Mouse (Mus musculus) mesoderm, embryonic 11.5 days (tissue): ENCODE results near the gene Adgrl2.

Source experiments
- DNase-seq: peaks from one replicate; pipeline ENCODE4 v3.0.0-alpha.2; 2012; ENCODE audit warnings: low read depth, low spot score

Gene Adgrl2

DNA sequence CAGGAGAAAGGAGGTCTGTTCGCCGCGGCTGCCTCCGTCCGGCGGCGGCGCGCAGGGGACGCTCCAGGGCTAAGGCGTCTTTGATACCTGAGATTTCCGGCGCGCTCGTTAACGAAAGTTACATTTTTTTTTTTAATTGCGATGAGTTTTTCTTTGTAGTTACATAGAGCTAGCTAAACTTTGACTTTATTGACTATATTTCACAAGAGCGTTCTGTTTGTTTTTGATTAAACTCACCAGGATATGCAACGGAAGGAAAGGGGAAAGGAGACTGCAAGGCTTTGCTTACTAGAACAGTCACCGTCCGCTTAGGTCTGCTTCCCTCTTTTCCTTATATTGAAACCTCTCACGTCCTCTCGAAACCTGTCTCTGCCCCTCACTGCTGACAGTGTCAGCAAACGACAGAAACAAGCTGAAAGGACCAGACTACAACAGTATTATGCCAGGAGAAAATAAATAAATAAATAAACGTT, at the start of gene Adgrl2:
Adgrl2 (minus strand) TSS at position 25 of the 473 bp plus-strand sequence.
- no peak for DNase-seq

DNA sequence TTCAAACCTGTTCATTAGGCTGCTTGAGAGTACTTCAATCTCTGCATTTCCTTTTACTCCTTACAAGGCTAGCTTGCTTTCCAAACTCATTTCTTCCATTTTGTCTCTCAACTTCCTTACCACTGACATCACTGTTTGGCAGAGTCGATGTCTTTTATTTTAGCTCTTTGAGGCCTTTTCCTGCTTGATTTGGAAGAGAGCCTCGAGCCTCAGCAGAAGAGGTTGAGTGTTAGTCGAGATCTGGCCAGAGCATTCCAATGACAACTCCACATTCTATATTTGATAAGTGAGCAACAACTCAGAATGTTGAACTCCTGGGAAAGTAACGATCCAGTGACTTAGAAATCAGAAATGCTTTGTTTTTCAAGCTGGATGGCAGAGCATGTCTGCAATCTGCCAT, 48.4 kb upstream of the Adgrl2 start:
- DNase-seq, result no peak

DNA sequence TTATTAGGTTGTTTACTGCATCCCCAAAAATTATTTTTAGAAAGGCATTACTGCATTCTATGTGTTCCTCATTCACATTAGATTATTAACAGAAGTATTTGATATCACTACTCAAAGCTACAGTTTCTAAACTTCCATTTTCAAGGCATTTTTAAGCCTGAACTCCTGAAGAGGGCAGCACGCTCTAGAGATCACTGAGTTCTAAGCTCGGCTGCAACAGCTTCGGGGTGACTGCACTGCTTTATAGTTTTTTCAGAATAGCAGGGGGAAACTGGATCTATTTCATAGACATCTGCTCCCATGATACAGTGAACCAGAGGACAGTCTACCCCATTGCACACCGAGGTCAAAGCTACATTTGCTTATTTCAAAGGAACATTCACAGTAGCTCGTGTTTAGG, 29.6 kb upstream of the Adgrl2 start:
- no peak for DNase-seq

DNA sequence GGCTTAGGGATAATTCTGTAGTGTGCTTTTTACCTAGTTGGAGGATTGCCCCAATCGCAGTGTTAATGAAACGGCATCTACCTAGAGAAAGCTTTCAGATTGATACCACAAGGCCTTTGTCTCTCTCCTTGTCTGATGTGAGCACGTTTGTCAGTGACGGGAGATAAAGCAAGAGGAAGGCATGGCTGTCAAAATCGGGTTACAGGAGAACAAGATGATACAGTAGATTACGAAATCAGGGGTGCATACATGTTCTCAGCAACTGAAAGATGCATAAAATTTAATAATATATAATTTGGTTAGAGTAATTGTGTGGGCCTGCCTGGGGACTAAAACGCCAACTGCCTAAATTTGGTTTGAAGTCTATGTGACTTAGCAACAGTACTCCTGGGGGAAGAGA, 19.0 kb upstream of the Adgrl2 start:
- no peak for DNase-seq

DNA sequence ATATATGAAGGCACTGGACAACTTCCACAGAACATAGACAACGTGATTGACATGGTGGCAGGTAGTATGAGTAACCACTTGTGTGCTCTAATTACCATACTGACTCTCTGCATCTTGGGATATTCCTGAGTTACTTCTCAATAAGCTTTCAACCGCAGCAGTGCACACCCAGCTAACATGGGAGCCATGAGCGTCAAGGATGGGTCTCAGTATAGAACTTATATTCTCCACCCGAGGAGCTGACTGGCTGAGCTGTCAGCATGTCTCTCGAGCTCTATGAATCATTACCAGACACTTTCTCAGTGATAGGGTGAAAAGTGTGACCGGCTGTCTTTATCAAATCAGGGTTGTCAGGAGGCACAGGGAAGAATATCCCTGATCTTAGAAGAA, 18.3 kb upstream of the Adgrl2 start:
- DNase-seq, result no peak

DNA sequence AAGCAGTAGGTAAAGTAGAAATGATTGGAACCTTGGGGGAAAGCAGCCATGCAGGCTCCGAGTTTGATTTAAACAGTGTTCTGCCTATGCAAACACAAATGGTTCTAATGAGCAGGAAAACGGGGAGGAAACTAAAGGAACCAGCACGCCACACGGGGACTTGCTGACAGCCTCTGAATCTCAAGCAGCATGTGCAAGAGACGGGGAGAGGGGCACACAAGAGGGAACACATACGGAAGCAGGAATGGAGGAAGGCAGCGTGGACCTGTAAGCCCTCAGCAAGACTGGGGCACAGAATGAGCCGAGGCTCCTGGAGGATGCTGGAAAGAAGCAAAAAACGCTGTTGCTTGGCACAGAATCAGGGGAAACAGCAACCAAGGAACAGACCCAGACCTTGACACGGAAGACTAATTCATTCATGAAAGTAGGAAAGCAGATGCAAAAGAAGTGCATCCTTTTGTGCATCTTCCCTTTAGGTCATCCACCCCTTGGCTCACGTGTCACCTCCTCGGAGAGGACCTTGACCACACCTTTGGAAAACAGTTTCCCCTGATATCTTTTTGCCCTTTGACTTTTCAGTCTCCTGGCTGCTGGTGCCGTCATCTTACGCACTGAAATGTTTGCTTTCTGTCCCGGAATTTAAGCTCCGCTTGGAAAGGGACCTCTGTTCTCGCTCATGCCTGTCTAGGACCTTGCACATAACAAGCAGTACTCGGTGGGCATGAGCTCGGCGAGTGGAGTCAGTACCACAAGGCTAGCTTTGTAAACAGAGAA, 17.7 kb upstream of the Adgrl2 start:
- no peak for DNase-seq

DNA sequence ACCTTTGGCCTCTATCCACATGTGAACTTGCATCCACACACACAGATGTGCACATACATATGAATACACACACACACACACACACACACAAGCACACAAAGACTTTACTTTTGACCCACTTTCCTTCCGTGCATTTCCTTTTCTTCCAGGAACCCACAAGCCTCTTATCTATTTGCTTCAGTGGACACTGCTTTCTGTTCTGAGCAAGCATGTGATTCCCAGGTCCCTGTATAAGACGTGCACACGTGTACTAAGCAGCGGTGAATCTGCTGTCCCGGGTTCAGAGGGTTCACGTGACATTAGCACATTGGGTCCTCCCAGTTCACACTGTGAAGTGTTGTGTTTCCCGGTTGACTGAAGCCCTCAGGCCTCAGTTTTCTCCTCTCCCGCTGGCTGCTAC, 11.0 kb upstream of the Adgrl2 start:
- DNase-seq, result no peak

DNA sequence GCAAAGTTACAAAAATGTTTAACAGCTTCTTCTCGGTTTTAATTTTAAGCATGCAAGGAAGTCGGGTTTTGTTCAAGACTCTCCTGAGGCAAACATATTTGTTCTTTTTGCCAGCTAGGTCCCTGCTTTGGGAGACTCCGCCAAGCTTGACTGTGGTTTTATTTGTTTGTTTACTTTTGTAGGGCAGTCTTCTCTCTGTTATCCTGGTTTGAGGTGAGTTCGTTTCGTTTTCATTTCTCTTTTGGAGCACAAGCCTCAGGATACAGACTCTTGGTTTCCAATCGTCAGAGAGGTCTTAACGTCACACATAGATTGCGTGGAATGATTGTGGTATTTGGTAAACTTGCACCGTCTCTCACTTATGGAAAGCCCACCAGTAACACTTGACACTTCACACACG, 8.3 kb upstream of the Adgrl2 start:
- DNase-seq, result no peak

DNA sequence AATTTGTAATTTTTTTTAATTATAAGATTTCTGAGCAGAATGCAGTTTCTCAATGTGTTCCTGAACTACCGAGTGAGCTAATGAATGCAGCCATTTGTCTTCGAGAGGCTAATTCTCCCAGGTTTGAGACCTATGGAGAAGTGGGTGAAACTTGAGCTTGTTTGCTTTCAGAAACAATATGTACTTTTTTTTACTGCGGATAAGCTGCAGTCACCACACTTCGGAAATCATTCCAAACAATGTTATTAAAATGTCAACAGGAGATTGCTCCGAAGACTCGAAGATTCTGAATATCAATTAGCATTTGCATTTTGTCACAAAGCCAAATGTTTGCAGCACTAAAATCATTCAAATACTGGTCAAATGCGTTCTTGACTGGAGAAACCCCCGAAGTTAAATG, 701 bp upstream of the Adgrl2 start:
- DNase-seq, result no peak

DNA sequence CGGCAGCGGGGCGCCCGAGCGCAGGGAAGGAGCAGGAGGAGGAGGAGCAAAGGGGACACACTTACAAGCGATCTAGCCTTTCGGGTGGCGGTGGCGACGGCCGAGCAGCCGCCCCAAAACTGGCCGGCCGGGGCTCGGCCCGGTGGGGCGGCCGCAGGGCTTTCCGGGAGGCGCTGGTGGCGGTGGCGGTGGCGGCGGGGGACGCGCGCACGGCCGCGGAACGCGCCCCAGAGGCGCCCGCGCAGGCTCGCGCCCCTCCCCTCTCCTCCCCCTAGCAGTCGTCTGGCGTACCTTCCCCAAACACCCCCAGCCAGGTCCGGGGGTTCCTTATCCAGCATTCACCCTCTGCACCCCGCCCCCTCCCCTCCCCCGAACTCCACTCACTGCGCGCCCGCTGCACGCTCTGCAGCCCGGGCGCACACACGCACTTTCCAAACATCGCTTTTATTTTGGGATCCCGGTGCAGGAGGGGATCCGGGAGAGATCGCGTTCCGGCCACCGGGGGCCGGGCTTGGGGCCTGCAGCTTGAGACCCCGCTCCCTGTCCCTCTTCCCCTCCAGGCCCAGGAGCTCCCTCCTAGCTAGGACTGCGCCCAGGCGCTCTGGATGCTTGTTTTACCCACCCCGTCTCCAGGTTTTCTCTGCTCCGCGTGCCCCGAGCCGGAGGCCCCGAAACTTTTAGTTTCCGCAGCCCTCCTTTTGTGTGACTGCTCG, 381 bp downstream of the Adgrl2 start:
- DNase-seq, result peak; percentile 86

DNA sequence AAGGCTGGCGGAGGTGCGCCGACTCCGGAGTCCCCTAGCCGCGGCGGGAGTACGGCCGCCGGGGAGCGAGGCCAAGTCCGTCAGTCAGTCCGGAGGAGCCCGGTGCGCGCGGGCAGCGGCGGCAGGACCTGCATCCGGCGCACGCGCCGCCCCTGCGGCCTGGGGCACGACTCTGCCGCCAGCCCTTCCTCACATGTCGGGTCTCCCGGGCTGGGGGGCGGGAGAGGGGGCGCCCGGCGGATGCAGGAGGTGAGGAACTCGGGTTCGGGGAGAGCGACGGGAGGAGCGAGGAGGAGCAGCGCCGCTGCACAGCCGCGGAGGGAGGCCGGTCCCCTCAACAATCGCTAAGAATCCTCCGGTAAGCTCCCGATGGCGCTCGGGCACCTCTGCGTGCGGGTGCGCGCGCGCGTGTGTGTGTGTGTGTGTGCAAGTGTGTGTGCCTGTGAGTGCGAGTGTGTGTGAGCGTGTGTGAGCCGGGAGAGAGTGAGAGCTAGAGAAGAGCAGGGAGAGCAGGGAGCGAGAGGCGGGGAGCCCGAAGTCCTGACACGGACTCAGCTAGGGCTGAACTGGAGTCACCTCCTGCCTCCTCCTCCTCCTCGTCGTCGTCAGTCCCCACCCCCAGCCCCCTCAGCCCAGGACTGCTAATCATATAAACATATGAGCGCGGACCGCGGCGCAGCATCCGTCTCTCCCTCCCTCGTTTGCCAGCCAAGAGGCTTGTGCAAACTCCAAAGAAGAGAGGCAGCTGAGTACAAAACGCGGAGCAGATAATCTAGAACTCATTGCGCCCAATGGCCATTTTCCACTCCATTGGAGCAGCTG, 1.1 kb downstream of the Adgrl2 start:
- peak; percentile 92 for DNase-seq

DNA sequence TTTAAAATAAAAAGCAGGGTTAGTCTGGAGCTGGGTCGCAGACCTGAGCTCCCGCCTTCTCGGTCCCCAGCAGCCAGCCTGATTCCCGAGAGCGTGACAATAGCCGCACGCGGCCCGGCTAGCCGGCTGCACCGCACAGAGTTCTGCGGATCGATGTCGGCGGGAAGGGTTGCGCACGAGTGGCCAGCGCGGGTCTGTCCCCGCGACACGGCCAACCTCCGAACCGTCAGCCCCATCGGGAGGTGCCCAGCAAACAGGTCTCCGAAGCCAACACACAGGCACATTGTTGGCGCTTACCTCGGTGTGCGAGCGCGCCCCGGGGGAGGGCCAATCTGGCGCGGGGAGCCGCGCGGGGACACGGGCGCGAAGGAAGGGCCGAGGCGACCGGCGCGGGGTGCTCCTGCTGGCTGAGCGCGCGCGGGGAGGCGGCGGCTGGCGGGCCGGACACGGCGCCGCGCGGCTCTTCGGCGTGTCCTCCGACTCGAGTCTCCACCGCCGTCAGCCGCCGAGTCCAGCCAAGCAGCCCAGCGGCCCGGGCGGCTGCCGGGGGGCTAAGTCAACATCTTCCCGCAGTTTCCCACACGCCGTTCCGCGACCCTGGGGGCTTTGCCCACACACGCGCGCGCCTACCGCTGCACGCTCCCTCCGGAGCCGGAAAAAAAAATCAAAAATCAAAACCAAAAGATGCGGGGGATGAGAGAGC, 1.9 kb downstream of the Adgrl2 start:
- peak; percentile 35 for DNase-seq

DNA sequence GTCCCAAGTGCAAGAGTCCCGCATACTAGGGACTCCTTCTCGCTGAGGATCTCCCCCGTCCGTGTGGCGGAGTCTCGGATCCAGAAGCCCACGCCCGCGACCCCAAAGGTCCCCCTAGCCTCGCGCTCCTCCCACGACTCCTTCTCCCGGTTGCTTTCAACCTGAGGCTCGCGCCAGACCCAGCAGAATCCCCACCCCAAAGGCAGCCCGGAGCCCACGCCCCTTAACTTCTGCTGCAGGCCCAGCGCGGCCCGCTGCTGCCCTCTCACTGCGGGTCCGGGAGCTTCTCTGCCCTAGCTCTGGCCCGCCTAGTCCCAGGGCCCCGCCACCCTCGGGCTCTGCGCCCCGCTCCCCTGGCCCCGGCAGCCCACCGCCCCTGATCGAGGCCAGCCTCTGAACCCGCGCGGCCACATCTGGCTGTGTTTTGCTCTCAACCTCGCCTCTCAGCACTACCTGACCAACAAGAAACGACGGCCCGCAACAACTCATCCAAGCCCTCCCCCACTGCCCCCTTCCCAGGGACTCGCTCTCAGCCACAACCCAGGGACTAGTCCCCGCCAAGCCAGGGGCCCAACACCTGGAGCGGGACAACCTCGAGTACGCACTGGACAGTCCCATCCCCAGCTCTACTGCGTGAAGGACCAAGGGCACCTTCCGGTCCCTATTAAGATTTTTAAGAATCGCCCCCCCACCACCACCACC, 2.6 kb downstream of the Adgrl2 start:
- DNase-seq, result peak; percentile 88

DNA sequence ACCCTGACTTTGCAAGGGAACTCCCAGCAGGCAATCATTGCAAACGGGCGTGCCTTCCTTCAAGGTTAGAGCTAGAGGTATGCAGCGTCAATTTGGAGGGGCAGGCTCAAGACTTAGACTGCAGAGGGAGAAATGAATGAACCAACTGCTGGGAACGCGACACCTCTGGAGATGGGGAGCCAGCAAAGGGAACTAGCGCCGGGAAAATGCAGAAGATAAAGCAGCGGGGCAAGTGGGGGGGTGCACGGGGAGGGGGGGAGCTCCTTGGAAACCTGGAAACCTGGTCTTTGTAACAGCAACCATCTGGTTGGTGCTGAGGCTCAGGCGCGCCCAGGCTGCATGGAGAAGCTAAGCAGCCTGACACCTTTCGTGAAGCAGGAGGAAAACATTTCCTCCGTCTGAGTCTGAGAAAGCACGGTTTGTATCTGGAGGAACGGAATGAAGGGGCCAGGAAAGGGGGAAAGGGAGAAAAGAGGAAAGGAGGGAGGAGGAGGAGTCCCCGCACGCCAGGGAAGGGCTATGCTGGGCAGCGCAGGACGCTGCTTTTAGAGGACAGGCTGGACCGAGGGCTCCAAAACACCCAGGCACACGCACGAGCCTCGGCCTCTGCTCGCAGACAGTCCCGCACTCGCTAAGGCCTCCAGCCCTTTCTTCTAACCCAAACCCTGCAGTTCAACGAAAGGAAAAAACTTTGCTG, 3.3 kb downstream of the Adgrl2 start:
- DNase-seq, result peak; percentile 70

DNA sequence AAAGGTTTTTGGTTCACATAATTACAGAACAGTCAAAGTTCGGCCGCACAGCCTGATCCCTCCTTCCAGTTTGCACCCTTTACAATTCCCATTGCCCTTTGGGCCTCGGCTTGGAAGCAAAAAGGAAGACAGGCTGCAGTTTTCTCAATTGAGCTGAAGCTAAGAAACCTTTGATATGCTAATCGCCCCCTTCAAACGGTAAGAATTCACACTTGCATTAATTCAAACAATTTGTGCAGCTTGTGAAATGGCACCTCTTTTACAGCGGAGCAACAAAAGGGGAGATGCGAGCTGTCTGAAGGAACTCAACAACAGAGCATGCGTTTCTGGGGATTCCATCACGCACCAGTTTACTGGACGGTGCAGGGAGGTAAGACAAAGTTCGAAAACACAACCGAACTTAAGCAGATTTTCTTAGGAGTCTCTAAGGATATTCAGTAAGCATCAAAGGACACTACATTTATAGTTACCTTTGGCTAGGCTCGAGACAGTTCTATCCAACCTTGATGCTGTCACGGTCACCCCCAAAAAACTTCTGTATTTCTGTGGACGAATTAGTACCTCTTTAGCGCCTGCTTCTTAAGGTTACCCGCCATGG, 4.0 kb downstream of the Adgrl2 start:
- DNase-seq, result peak; percentile 53

DNA sequence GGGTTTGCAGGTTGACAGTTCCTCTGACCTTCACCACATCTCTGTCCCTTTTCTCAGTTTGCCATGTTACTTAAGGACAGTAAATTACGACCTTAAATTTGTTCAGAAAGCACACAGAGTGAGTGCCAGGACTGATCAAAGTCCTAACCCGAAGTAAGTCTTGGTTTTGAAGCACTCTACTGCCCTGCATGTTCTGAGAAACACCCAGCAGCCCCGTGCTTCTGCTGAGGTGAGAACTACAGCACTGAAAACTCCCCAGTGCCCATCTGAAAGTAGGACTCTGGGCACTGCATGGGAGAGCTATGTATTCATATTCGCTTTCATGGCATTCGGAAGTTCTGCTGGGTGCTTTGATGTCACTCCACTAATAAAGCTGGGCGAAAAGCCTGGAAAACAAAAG, 6.0 kb downstream of the Adgrl2 start:
- no peak for DNase-seq

DNA sequence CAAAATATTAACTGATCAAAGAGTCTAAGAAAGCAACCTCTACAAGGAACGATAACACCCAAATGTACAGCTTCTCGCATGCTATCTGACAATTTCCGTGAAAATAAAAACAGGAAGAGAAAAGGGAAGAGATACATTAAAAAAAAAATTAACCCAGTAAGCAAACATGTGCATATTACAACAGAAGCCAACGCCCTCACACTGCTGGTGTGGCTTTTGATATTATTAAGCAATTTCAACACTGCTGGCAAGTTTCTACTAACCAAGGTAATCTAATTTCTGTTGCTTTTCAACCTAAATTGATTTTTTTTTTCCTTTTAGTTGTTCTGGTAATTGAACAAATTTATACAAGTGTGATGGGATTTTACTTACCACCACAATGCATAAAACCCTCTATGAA, 8.0 kb downstream of the Adgrl2 start:
- DNase-seq, result no peak

DNA sequence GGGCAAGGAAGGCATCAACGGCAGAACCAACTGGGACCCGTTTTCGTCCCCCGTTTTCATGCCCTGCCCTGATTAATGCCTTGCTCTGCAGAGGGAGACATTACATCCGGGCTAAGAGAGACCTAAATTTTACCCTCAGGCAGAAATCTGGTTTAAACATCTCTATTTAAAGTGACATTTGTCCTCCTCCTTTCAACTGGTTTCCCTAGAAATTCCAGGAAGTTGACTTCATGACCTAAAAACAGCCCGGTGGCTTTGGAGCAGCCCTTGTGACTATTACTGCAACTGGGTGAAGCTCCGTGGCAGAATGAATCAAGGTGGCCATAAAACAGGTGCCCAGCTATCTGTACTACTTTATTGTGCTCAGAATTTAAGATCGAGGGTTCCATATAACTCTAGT, 8.6 kb downstream of the Adgrl2 start:
- DNase-seq, result no peak

DNA sequence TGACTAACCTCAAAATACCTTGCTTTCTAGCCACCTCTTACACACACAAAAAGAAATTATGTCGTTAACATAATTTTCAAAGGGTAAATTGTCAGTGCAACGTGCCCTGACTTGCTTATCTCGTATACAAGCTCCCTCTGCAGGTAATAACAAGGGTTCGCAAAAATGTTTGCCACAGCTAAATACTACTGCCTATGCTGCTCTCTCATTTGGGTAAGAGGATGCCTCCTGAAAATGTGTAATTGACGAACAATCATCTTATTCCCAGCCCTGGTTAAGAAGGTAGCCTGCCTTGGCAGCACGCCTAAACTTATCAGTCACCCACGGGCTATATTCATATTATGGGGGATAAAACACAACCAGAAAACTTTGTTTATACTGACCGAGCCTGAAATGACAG, 11.8 kb downstream of the Adgrl2 start:
- DNase-seq, result no peak

DNA sequence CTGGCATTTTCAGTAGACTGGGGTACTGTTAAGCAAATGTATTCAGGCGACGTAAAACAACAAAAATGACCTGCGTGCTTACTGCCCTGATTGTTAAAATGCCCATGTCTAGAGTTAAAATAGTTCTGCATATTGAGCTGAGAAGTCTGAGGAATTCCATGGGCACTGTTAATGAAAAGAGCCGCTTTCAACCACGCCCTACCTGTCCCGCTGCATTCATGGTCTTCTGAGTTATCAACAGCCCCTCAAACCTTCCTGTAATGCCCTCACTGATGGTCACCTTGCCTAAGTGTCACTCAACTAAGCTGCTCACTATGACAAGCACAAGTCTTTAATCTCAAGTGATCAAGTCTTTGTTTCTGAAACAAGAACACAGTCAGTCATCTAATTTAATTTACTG, 12.5 kb downstream of the Adgrl2 start:
- no peak for DNase-seq
